Mouse (Mus musculus): Measurements from ENCODE around the gene Pde6g.
A peak's percentile ranks its signal among the peaks of the same experiment; 100 is the strongest.

Pde6g gene

DNA sequence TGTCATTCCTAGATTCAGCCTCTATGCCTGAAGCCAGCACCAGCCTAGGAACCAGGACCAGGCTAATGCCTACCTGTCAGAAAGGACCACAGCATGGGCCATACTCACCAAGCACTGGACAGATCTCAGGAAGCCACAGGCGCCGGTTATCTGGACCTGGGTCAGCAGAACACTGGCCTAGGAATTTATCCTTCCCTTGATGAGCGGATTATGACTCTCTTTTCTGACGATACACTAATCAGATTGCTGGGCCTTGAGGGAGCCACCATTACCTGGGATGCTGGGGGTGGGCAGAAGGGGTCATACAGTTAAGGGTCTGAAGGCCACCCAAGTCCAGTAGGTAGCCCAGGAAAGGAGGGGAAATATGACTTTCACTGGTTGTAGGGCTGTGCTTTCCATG, at the start of gene Pde6g:
Pde6g (minus strand) TSS at position 195 of the 400 bp plus-strand sequence.
- no peak for DNase-seq (ENCODE audit: low spot score)

DNA sequence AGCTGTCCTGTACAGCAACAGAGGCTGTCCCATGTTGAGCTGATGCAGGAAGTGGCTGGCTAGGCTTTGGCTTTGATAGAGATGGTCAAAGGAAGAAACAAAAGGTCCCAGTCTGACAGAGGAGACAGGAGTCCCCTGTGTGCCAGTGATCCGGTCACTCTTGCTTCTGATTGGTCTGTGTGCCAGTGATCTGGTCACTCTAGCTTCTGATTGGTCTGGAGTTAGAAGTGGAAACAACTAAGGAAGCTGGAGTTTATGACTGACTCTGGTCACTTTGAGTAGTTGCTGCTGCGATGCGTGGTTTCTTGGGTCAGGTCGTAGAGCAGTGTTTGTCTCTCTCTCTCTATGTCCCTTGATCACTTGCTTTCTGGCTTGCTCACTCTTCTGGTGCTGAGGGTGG, 48.4 kb upstream of the Pde6g start:
- DNase-seq (ENCODE audit: low spot score): no peak

DNA sequence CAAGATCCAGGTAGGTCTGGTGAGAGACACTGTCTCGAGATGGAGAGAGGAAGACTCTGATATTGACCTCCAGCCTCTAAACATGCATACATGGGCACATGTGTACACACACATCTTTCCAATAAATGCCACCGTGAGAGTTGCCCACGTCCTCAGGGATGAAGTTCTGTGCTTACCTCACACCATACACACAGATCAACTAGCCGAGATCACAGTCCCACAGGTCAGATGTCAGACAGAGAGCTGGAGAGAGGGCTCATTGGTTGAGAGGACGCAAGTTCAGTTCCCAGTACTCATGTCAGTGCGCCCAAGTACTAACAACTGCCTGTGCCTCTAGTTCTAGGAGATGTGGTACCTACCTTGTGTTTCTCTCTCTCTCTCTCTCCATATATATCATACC, 47.7 kb upstream of the Pde6g start:
- no peak for DNase-seq (ENCODE audit: low spot score)

DNA sequence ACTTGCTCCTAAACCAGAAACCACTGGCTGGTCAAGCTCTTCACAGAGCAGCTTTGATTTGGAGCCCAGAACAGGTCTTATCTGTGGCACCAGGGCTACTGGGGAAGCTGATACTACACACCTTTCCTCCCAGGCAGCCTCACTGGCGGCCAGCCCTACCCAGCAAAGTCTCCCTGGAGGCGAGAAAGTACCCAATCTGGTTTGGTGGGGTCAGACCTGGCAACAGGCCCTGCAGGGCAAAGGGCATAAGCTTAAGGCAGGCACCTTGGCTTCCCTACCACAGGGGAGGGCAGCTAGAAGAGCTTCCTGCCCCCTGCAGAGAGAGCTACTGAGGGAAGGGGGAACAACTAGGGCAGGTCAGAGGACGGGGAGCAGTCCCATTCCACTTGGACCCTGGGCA, 47.1 kb upstream of the Pde6g start:
- no peak for DNase-seq (ENCODE audit: low spot score)

DNA sequence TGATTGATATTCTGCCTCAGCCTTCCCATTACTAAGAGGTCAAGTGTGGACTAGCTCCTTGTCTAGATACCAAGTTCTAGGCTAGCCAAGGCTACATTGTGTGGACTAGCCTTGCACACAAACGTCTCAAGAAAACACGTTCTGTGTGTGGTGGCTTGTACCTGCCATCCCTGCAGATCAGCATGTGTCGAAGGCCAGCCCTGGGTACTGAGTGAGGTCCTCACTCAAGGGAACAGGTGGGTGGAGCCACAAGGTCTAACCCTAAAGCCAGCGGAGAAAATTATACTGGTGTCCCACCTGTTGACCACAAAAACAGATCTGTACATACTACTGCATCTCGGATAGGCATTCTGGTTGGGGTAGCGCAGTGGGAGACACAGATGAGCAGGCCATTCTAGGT, 46.6 kb upstream of the Pde6g start:
- no peak for DNase-seq (ENCODE audit: low spot score)

DNA sequence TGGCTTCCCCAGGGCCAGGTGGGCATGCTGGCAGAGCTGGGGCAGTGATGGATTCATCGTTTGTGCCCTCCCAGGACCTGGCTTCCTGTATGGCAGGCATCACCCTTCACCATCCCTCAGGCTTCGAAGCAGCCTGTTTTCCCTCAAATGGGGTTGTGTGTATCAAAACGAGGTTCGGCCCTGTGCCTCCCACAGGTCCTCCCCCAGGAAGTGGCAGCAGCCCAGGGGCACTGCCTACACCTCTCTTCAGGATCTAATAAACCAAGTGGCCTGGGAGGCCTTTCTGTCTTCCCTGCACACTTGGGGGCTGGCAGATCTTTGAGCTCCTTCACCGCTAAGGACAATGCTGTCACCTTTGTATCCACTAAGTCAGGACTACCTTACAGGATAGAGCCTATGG, 45.6 kb upstream of the Pde6g start:
- no peak for DNase-seq (ENCODE audit: low spot score)

DNA sequence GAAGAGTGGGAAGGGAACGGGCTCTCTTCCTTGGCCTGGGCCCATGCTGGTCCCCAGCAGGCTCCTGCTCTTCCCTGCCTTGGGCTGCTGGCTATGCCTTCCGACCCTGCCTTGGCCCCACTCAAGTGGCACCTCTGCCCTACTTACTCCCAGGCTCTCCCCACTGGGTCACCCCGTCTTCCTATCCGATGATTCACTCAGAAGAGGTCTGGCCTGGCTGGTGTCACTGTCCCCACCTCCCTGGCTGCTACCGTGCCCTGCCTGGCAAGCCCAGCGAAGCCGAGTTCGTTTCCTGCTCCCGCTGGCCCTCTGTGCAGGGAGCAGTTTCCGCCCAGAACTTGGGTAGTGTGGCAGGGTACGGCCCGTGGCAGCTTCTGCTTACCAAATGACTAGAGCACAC, 44.9 kb upstream of the Pde6g start:
- DNase-seq (ENCODE audit: low spot score): no peak

DNA sequence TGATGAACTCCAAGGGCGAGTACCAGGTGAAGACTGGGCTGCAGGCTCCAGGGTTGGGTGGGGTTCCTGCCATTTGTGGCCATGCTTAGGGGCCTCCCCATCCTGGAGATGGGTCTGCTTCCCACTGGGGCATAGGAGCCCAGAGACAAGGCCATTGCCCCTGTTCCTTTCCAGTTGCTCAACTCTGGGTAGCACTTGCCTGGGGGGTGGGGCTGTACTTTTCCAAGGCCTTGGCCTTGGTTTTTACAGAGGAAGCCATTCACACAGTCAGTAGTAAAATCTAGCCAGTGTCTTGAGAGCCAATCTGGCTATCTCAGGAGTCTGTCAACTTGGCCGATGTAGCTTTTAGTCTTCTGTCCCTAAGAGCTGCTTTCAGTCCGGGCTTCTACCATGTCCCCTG, 44.1 kb upstream of the Pde6g start:
- no peak for DNase-seq (ENCODE audit: low spot score)

DNA sequence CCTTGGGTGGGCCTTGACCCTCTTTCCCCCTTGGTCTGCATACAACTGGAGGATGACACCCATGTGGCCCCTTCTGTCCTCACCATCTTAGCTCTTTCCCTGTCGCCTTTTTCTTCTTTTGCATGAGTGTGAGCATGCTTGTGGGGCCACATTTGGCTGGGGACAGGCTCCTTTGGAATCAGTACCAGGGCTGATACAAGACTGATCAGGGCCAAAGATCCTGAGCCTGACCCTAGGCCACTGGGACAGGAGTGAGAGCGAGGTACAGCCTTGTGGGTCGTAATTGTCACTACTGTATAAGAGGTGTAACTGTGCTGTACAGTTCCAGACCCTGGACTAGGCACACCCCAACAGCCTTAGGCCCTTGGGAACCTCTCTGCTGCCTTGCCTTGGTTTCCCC, 40.6 kb upstream of the Pde6g start:
- DNase-seq (ENCODE audit: low spot score): no peak

DNA sequence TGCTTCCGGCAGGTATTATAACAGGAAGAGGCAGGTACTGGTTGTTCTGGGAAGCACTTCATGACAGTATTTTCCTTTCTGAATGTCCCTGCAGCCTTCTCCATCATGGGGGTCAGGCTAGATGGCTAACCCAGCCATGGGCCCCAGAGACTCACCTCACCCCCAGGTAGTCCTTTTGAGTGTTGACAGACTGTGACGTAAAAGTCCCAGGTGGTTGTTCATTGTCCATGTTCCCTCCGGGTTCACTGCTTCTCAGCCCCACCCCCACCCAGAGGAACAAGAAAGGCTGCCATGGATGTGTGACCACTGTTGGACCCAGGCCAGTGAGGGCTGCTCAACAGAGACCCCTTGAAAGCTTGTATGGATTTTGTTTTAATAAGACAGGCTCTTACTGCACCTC, 40.1 kb upstream of the Pde6g start:
- DNase-seq (ENCODE audit: low spot score): no peak

DNA sequence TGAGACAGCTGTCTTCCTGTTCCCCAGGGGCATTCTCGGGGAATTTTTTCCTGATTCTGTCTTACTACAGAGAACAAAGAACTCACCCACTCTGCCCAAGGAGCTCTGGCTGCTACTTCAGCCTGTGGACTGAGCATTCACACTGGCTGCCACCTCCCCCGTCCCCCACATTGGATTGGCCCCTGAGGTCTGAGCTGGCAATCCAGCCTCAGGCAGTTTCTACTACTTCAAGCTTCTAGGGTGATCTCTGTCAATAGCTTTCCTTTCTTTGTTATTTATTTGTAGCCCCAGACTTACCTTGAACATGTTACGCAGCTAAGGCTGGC, 39.5 kb upstream of the Pde6g start:
- DNase-seq (ENCODE audit: low spot score): no peak

DNA sequence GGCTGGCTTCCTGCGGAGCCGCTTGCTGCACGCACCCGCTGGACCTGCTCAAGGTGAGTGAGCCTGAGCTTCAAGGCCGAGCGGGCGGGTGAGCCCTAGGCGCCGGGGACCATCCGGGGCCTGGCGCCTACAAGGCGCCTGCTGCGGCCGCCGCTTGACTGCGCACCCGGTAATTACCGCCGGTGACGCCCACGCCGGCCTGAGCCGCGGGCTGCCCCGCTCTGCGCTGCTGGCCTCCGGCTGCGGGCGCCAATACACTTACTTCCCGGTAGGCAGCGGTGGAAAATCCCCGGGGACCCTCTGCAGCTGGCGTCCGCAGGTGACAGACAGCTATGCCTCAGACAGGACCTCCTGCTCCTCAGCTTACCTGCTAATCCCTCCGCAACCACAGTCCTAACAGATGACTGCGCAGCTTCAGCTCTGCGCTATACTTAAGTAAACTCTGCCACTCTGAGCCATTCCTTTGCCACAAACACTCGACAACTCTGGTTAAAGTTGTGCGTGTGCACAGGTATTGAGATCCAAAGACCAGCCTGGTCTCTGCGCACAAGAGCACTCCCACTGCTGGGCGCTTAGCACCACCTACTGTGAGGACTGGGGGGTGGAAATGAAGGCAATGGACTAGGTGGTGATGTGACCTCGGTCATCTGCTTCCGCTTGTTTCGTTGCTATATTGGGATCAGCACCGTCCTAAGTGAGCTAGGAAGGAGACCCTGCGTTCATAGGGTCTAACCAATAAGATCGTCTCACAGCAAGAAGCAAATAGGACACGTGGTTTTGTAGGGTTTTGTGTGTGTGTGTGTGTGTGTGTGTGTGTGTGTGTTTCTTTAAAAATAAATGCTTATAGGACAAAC, 39.0 kb upstream of the Pde6g start:
- no peak for DNase-seq (ENCODE audit: low spot score)

DNA sequence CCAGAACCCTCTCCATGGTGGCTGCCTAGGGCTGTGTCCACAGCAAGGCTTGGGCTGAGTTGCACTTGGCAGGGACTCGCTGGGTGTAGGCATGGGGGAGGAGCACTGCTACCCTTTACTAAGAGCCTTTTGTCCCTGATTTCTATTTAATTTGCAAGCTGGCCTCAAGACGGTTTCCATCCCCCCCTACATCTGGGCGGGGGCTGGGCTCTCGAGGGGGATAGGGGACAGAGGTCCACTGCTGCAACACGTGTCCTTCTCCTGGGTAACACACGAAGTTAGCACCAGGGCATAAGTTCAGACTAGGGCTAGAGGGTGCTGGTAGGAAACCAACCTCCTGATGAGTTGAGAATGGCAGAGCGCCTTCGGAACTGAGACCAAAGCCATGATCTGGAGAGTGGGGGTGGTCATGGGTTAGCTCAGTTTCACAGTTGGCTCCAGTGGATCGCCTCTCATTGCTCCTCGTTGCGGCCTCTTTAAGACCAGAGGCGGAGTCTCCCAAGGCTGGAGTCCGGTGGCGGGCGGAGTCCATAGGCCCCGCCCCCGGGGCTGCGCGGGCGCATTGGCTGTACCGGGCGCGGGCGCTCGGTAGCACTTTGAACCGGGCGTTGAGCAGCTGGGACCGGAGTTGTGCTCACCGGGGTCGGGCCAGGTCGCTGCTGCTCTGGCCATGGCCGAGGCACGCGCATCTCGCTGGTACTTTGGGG, 38.2 kb upstream of the Pde6g start, which contains the start of gene Slc25a10:
Slc25a10 (plus strand) TSS at position 524 of the 707 bp plus-strand sequence.
- DNase-seq (ENCODE audit: low spot score): peak; percentile 40

DNA sequence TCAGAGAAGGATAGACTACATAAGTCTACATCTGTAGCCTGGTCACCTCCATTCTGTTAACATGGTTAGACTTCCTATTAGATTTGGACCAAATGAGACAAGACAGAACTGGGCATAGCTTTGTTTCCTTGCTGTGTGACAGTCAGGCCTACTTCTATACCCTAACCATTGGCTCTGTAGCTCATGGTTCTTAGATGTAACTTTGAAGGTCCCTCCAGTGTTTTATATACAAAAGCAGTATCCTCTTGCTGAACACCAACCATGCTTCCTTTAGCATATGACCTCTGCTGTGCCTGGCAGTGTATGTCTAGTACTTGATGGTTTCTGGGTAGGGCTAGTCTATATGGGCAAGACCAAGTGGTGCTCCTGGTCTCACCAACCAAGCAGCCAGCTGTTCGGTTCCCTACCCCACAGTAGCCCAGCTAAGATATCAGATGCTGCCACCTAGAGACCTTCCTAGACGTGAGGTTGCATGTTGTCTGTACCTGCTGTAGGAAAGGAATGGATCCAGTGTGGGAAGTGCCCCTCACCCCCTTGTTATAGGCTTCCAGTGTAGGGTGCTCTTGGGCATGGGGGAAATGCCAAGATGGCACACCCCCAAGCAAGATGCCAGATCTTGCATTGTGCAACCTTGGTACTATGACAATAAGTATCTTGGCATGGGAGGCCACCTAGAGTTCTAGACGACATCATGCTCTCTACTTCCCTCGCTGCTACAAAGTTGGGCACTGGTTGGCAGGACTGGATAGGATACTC, 37.2 kb upstream of the Pde6g start:
- DNase-seq (ENCODE audit: low spot score): no peak

DNA sequence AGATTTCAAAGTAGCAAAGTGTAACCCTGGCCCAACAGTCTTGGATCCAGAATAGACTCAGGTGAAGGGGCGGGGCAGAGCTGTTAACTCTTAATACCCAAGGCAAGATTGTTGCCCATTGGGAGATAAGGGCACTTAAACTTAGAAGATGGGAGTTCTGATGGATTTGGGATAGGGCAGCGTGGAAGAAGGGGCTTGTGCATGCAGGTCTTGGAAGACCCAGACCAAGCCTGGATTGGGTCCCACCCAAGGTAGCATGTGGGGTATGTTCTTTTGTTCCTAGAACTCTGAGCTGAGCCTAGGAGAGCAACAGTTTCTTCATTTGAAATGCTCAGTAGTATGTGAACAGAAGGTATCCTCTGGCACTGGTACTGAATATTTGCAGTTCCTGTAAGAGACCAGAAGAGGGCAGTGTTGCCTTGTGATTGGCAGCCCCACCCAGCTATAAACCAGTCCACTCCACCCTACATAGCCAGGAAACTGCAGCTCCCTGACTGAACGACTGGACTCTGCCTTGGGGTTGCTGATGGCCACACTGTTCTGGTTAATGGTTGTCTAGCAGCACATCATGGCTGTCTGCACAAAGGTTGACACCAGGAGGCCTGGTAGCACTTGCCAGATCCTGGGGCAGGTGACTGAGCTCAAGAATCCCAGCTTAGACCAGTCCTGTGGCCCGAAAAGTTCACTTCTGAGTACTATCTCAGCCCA, 35.9 kb upstream of the Pde6g start:
- no peak for DNase-seq (ENCODE audit: low spot score)

DNA sequence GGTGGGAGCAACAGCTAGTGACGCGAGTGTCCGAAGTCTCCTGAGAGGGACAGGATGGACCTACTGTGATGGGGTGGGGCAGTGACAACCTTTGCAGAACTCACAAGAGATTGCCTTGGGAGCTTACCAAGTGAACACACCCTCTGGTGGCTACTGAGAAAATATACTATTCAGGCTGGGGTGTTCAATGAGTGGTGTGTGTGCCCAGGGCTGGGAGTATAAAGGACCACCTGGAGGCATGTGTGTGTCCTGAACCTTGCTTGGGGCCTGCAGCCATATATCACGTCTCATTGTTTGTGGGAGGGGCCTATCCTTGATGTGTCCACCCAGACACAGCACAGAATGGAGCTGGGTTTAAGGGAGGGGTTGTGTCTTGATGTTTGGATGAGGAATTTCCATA, 35.2 kb upstream of the Pde6g start:
- no peak for DNase-seq (ENCODE audit: low spot score)

DNA sequence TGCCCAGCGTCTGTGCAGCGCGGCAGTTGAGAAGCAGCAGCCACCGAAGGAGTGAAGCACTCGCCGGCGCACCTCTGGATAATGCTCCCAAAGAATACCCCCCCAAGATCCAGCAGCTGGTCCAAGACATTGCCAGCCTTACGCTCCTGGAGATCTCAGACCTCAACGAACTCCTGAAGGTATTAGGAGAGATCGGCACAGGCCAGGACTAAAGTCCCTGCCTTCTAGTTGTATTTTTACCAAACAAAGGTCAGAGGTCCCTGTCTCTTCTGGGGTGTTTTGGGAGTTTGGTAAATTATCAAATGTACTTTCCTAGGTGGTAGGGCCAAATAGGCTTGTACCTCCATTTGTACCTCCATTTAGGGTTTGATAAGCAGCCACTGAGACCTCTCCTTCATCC, 32.0 kb upstream of the Pde6g start:
- no peak for DNase-seq (ENCODE audit: low spot score)

DNA sequence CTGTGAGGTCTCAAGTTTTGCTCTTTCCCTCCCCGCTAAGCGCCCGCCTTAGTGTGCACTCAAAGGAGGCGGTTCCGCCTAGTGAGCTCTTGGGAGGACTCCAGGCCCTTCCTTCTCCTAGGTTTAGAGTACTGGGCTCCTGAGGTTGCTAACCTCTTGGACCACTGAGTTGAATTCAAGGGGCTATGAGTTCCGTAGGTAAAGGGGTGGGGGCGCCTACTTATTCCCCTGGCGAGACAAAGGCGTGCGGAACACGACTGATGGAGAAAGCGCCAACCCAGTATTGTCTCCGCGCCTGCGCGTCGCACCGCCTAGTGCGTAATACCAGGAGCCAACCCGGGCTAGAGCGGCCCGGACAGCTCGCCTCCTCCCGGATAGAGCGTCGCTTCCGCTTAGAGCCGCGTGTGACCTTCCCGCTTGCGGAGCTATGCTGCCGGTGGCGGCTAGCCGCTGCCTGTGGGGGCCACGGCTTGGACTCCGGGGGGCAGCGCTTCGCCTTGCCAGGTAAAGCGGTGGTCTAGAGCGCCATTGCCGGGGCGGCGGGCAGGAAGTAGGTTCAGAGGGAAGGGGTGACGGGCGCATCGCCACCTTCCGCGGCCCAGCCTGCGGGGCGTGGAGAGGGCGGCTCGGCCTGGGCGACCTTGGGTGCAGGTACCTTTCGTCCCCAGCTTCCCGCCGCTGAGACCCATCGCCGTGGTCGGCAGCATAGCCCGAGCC, 31.1 kb upstream of the Pde6g start, which contains the start of gene Mrpl12:
Mrpl12 (plus strand) TSS at position 349 of the 717 bp plus-strand sequence.
- peak; percentile 57 for DNase-seq (ENCODE audit: low spot score)

DNA sequence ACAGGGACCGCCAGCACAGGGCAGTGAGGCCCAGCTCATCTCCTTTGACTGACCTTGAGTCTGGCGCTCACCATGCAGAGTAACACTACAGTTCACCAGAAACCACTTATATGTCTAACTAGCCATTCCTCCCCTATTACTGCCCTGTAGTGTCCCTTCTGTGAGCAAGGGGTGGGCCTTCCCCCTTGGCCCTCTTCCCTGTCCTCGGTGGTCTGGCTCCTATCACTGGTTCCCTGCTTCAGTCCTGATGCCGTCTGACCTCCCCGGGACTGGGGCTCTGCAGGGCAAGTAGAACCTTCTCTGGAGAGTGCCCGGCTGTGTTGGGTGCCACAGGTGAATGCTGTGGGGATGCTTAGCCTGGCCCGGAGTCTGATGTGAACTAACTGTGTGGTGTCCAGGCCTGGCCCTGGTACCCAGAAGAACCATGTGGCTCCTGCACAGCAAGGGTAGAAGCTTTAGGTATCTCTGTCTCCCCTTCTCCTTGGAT, 30.2 kb upstream of the Pde6g start:
- DNase-seq (ENCODE audit: low spot score): no peak

DNA sequence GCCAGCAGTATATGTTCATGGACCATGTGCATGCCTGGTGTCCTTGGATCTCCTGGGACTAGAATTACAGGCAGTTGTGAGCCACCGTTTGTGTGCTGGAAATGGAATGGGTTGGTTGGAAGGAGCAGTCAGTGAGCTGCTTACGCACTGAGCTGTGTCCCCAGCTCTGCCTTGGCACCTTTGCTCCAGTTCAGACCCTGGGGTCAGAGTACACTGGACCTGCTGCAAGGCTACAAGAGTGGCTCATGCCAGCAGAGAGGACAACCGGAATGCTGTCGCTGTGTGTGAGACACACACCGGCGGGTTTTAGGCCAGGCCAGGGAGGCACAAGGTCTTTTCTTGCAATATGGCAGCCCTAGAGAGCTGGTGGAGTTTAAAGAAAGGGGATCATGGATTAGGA, 18.8 kb upstream of the Pde6g start:
- DNase-seq (ENCODE audit: low spot score): no peak

DNA sequence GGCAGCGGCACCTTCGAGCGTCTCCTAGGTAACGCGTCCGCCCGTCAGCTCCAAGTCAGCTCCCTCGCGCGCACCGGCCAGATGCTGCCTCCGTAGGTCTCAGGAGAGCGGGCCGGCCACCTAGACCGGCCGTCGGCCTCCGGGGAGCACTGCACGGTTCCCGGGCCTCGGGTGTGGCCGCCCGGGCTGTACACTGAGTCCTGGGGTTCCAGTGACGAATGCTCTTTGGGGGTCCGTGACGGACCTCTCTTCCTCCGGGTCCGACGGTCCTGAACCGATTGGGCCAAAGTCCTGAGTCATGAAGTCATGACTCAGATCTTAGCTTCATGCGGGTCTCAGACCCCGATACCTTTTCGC, 14.4 kb upstream of the Pde6g start:
- DNase-seq (ENCODE audit: low spot score): no peak
